Mouse (Mus musculus): ENCODE measurements around the gene Pcdh15. TPM values are rescaled to one million over a fixed set of nuclear protein-coding genes. Genes with fewer than 3 reads are reported as not detected.

Gene Pcdh15
- polyA plus RNA-seq, 1 experiment from 2014 or later = 0.66 TPM

DNA sequence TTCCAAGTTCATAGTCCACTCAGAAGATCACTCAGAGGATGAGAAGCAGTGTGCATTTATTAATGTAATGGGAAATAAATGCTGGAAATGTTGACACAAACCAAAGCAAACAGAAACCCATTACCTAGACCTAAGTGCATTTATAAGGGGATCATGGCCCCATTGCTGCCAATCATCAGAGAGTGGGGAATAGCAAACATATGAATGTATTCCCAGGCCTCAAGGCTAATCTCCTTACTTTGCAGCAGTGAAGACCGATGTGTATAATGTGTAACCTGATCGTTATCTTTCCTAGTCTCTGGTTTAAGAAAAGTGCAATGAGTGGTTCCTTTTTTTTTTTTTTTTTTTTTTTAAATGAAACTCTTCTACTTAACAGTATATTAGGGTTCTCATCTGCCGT, 745.9 kb downstream of the Pcdh15 start:
- Histone ChIP-seq H3K4me2 (no peak overlapping the region), H3K27ac (no peak overlapping the region), H3K9ac (no peak overlapping the region), H3K36me3 (no peaks in the 10 kb centered on the region), H3K27me3 (replicated peaks) (no peaks in the 10 kb centered on the region), H3K4me3 (no peak overlapping the region), H3K9me3 (replicated peaks) (0 out of 2 replicates have a peak, but pooled peaks cover 3% of the 10 kb centered on the region), H3K4me1 (no peaks in the 10 kb centered on the region)
- no peak for ATAC-seq
- 64% methylated on average over 3 of the region's 3 CpGs for WGBS (ENCODE audit: insufficient replicate concordance)

DNA sequence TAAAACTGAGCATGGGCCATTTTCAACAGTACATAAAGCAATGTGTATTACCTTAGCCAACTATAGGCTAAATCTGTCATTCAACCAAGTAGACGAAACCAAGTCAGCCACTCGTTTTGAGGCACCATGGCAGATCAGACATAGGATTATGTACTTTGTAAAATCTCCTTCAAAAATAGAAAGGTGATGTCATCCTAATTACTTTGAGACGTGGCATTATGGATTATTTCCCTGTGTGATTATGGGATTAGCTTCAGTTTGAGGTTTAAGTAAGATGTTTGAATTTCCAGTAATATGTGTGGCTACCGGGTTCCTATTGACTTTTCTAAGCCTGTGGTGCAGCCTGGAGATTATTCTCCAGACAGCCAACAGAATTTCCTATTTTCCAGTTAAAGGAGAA, 763.0 kb downstream of the Pcdh15 start:
- Histone ChIP-seq H3K27me3 (replicated peaks) (no peaks in the 10 kb centered on the region), H3K36me3 (no peaks in the 10 kb centered on the region), H3K9ac (no peak overlapping the region), H3K4me2 (no peak overlapping the region), H3K4me3 (no peak overlapping the region), H3K4me1 (no peaks in the 10 kb centered on the region), H3K9me3 (replicated peaks) (no peaks in the 10 kb centered on the region), H3K27ac (no peak overlapping the region)
- 61% methylated on average over 4 of the region's 4 CpGs for WGBS (ENCODE audit: insufficient replicate concordance)
- no peak for ATAC-seq

DNA sequence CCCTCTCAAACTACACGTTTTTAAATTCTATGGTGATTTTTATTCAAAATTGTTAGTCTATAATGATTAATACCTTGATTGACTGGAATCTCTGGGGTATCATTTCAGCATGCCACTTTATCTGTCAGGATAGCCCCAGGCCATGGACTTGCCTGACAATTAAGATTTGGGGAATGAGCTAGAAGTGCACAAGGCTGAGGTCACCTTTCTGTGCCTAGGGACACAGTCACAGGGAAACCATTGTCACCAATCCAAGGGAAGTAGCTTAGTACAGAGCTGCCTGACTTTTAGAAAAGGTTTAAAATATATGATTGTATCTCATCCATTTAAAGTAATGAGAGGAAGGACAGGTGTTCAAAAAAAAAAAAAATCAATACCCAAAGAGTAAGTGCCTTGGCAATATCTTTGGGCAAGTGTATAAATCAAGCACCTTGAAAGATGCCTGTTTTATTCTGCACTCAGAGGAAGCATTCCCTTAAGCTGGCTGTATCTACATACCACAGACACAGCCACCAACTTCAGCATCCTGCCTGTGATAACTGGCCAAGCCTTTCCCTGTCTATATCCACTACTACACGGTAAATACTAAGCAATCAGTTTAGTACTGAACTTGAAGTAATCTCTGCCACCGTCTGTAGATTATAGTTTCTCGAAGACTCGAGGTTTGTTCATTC, 779.0 kb downstream of the Pcdh15 start:
- H3K4me2 ChIP-seq = no peak overlapping the region
- H3K4me1 ChIP-seq = no peaks in the 10 kb centered on the region
- WGBS (ENCODE audit: insufficient replicate concordance) = 64% methylated on average over 5 of the region's 5 CpGs
- H3K36me3 ChIP-seq = no peaks in the 10 kb centered on the region
- ATAC-seq = no peak
- no peaks in the 10 kb centered on the region for H3K9me3 ChIP-seq (replicated peaks)
- no peaks in the 10 kb centered on the region for H3K27me3 ChIP-seq (replicated peaks)
- no peak overlapping the region for H3K27ac ChIP-seq
- H3K4me3 ChIP-seq = no peak overlapping the region
- no peak overlapping the region for H3K9ac ChIP-seq

DNA sequence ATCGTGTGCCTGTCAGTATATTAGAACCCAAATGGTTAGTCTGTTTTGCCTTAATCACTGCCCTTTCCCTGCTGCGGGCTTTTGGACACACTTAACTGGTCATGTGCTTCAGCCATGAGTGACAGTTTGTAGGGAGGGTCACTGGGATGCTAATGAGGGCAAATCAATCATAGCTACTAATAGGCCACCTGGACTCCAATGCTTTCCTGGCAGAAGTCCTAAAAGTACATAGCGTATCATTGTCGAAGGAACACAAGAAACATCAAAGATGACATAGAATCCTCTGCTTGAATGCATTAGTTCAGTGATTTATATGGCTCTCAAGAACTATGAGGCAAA, 779.6 kb downstream of the Pcdh15 start:
- Histone ChIP-seq H3K36me3 (no peaks in the 10 kb centered on the region), H3K4me3 (no peak overlapping the region), H3K4me2 (no peak overlapping the region), H3K4me1 (no peaks in the 10 kb centered on the region), H3K27me3 (replicated peaks) (no peaks in the 10 kb centered on the region), H3K9ac (no peak overlapping the region), H3K9me3 (replicated peaks) (no peaks in the 10 kb centered on the region), H3K27ac (no peak overlapping the region)
- 75% methylated on average over 4 of the region's 4 CpGs for WGBS (ENCODE audit: insufficient replicate concordance)
- ATAC-seq = no peak

DNA sequence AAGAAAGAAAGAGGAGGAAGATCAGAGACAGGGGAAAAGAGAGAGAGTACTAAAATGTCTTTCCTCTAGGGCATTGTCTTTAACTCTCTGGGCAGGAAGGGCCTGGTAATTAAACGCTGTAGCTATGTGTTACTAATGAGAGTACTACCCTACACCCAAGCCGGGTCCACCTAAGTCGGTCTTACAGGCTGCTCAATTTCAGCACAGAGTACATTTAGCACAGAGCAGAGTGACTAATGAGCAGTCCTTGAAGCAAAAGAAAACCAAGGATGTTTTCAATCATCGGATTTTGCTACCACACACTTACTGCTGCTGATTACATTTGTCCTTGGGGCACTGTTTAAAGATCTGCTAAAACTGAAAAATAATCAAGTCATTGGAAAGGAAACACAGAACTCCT, 788.6 kb downstream of the Pcdh15 start:
- no peaks in the 10 kb centered on the region for H3K9me3 ChIP-seq (replicated peaks)
- H3K4me1 ChIP-seq = no peaks in the 10 kb centered on the region
- ATAC-seq = no peak
- H3K4me3 ChIP-seq = no peak overlapping the region
- H3K27me3 ChIP-seq (replicated peaks) = no peaks in the 10 kb centered on the region
- 75% methylated on average over 4 of the region's 4 CpGs for WGBS (ENCODE audit: insufficient replicate concordance)
- no peak overlapping the region for H3K9ac ChIP-seq
- H3K4me2 ChIP-seq = no peak overlapping the region
- H3K36me3 ChIP-seq = no peaks in the 10 kb centered on the region
- no peak overlapping the region for H3K27ac ChIP-seq

DNA sequence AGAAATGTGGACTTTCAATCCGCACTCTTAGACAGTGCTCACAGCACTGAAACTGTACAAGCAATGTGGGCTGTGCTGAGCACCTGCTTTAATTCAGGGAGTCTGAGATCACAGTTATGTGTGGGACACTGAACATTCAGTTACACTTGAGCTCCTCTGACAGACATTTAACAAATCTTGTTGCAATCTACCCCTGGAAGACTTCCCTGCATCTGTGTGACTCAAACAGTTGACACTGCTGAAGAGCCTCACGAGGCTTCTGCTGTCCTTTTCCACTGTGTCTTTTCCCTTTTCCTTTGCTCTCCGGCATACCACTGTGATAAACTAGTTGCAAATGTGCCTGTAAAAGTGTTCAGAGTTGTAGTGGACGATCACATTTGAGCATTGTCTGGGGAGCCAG, 793.1 kb downstream of the Pcdh15 start:
- H3K36me3 ChIP-seq = no peaks in the 10 kb centered on the region
- 59% methylated on average over 4 of the region's 4 CpGs for WGBS (ENCODE audit: insufficient replicate concordance)
- ATAC-seq = no peak

DNA sequence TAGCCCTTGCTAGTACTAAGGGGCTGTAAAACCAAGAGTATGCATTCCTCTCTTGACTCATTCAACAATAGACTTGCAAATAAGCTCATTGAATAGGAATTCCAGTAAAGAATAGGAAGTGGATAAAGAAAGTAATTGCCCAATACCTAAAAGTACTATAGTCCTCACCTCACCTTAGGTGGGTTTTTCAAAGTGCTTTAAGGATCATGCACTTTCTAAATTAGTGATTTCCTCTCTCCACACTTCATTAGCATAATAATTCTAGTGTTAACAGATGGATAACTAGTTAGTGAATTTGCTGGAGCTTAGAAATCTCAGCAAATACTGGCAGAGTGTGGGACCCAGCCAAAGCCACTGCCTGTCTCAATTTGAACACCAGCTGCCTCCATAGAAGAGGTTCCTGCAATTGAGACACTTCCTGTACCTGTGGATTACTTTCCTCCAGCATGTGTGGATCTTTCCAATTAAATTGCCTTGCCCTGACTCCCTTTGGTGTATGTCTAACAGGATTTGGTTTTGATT, 797.0 kb downstream of the Pcdh15 start:
- Histone ChIP-seq H3K27me3 (replicated peaks) (no peaks in the 10 kb centered on the region), H3K27ac (no peak overlapping the region), H3K9ac (no peak overlapping the region), H3K36me3 (no peaks in the 10 kb centered on the region), H3K4me3 (no peak overlapping the region), H3K9me3 (replicated peaks) (0 out of 2 replicates have a peak, but pooled peaks cover 4% of the 10 kb centered on the region), H3K4me1 (no peaks in the 10 kb centered on the region), H3K4me2 (no peak overlapping the region)
- ATAC-seq = no peak

More for the DNA sequence above, 793.1 kb downstream of the Pcdh15 start:
- no peak overlapping the region for H3K4me2 ChIP-seq
- no peak overlapping the region for H3K4me3 ChIP-seq
- H3K9ac ChIP-seq = no peak overlapping the region
- H3K27me3 ChIP-seq (replicated peaks) = no peaks in the 10 kb centered on the region
- no peak overlapping the region for H3K27ac ChIP-seq
- 0 out of 2 replicates have a peak, but pooled peaks cover 4% of the 10 kb centered on the region for H3K9me3 ChIP-seq (replicated peaks)
- H3K4me1 ChIP-seq = no peaks in the 10 kb centered on the region

DNA sequence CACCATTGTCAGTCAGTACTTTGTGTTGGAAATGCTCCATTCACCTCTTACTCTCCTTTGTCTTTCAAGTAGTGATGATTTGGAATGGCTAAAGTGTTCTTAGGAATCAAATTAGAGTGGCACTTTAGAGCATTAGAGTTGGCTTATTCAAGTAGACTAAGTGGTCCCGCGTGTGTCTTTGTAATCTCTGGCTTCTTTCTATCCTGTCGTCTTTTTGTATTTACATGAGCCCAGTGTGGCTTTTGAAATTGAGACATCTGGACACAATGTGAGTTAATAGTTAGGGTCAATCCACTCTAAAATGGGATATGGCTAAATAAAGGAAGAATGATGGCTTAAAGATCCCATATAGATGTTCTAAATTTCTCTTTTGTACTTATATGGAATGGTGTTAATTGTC, 800.0 kb downstream of the Pcdh15 start:
- Histone ChIP-seq H3K9ac (no peak overlapping the region), H3K27ac (no peak overlapping the region), H3K9me3 (replicated peaks) (0 out of 2 replicates have a peak, but pooled peaks cover 4% of the 10 kb centered on the region), H3K27me3 (replicated peaks) (no peaks in the 10 kb centered on the region), H3K4me2 (no peak overlapping the region), H3K4me3 (no peak overlapping the region), H3K4me1 (no peaks in the 10 kb centered on the region), H3K36me3 (no peaks in the 10 kb centered on the region)
- 76% methylated on average over 3 of the region's 3 CpGs for WGBS (ENCODE audit: insufficient replicate concordance)
- ATAC-seq = no peak

DNA sequence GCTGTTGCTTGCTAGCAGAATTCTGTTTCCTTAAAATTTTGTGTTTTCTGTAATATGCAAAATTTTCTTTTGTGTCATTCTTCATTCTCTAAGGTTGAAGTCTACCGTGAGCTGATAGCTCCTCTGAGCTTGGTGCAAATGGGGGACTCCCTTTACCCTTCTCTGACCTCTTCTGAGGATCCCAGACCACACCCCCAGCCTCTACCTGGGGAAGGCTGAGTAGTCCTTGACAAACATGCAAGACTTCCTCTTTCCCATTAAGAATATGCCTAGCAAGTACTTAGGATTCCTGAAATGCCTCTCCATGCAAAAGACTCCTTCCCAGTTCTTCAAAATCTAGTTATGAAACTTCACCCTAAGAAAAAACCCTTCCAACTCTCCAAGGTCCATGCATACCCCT, 808.5 kb downstream of the Pcdh15 start:
- Histone ChIP-seq H3K9me3 (replicated peaks) (no peaks in the 10 kb centered on the region), H3K9ac (no peak overlapping the region), H3K27ac (no peak overlapping the region), H3K4me2 (no peak overlapping the region), H3K27me3 (replicated peaks) (no peaks in the 10 kb centered on the region), H3K36me3 (no peaks in the 10 kb centered on the region), H3K4me1 (no peaks in the 10 kb centered on the region), H3K4me3 (no peak overlapping the region)
- 55% methylated on average over 1 of the region's 1 CpGs for WGBS (ENCODE audit: insufficient replicate concordance)
- no peak for ATAC-seq

DNA sequence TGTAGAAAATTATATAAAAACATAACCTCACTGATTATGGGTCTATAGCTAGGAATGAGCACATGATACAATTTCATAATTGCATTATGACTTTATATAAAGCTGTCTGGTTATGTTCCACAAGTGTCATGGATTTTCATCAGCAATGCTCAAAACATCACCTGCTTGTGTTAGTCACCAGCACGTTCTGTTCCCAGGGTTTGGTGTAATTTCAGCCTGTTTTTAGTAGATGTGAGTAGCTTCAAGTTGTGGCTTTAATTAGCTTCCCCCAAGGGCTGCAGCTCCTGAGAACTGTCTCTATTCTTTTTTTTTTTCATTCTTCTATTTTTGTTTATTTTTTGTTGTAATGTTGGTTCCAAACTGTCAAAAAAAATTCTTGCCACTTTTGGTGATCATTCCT, 809.4 kb downstream of the Pcdh15 start:
- ATAC-seq = no peak
- no peak overlapping the region for H3K4me2 ChIP-seq
- 39% methylated on average over 1 of the region's 1 CpGs for WGBS (ENCODE audit: insufficient replicate concordance)
- H3K4me3 ChIP-seq = no peak overlapping the region
- H3K9me3 ChIP-seq (replicated peaks) = no peaks in the 10 kb centered on the region
- no peak overlapping the region for H3K27ac ChIP-seq
- no peaks in the 10 kb centered on the region for H3K36me3 ChIP-seq
- H3K4me1 ChIP-seq = no peaks in the 10 kb centered on the region
- H3K27me3 ChIP-seq (replicated peaks) = no peaks in the 10 kb centered on the region
- H3K9ac ChIP-seq = no peak overlapping the region

DNA sequence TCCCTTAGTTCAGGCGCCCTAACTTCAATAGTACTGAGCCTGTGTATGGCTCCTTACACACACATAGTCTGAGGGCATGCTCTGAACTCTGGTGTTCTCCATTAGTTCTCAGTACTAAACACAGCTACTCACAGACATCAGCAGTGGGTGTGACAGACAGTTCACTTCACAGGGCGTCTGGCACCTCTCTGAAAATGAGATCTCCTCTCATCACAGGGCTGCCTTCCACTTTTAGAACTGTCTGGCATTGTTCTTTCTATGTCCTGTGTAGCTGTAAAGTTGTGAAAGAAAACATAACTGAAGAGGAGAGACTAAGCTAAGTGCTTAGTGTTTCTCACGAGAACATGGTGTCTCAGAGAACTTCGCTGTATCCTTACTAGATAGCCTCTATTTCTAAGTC, 816.0 kb downstream of the Pcdh15 start:
- no peaks in the 10 kb centered on the region for H3K4me1 ChIP-seq
- no peak overlapping the region for H3K4me3 ChIP-seq
- no peak overlapping the region for H3K4me2 ChIP-seq
- 61% methylated on average over 4 of the region's 4 CpGs for WGBS (ENCODE audit: insufficient replicate concordance)
- no peaks in the 10 kb centered on the region for H3K36me3 ChIP-seq
- H3K9ac ChIP-seq = no peak overlapping the region
- no peak overlapping the region for H3K27ac ChIP-seq
- H3K27me3 ChIP-seq (replicated peaks) = no peaks in the 10 kb centered on the region
- no peak for ATAC-seq
- no peaks in the 10 kb centered on the region for H3K9me3 ChIP-seq (replicated peaks)

DNA sequence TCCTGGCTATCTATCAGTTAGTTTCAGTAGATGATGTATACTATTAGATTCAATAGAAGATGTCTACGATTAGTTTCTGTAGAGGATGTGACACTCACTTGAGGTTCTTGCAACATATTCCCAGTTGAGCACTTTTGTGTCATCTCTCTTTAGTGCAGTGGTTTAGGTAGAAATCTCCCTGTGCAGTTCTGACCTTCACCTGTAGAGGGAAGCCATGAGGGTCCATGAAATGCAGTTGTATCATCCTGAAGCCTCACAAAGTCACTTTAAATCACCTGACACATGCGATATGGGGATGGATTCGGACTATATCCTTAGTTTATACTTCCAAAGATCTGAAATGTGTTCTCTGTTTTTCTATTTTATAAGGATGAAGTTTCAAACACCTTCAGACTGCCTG, 822.4 kb downstream of the Pcdh15 start:
- Histone ChIP-seq H3K27ac (no peak overlapping the region), H3K36me3 (no peaks in the 10 kb centered on the region), H3K9me3 (replicated peaks) (no peaks in the 10 kb centered on the region), H3K4me2 (no peak overlapping the region), H3K9ac (no peak overlapping the region), H3K4me3 (no peak overlapping the region), H3K4me1 (no peaks in the 10 kb centered on the region), H3K27me3 (replicated peaks) (no peaks in the 10 kb centered on the region)
- no peak for ATAC-seq
- 43% methylated on average over 3 of the region's 3 CpGs for WGBS (ENCODE audit: insufficient replicate concordance)

DNA sequence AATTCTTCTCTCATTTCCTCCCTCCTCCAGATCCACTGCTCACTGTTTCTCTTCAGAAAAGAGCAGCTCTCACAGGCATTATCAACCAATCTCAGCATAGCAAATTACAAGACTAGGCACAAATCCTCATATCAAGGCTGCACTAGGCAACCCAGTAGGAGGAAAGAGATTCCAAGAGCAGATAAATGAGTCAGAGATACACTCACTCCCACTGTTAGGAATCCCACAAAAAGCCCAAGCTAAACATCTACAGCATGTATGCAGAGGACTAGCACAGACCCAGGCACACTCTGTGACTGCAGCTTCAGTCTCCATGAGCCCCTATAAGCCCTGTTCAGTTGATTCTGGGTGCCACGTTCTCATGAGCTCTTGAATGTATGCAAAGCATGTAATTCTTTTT, 829.5 kb downstream of the Pcdh15 start:
- ATAC-seq = no peak
- no peak overlapping the region for H3K9ac ChIP-seq
- no peaks in the 10 kb centered on the region for H3K36me3 ChIP-seq
- H3K9me3 ChIP-seq (replicated peaks) = no peaks in the 10 kb centered on the region
- no peak overlapping the region for H3K27ac ChIP-seq
- no peak overlapping the region for H3K4me3 ChIP-seq
- no peak overlapping the region for H3K4me2 ChIP-seq
- no peaks in the 10 kb centered on the region for H3K4me1 ChIP-seq
- no peaks in the 10 kb centered on the region for H3K27me3 ChIP-seq (replicated peaks)
- WGBS (ENCODE audit: insufficient replicate concordance) = 58% methylated on average over 1 of the region's 1 CpGs
